Mouse (Mus musculus) left cerebral cortex, postnatal 10 days (tissue): ENCODE measurements at regions not wholly inside any gene's neighbourhood (a gene's known extent, or its start where the extent isn't known, plus 50 kb on each side); places are given as distances from the start of the nearest gene placed in this dataset.

Experiments used
- DNase-seq, 2 experiments: peaks; one replicate each; pipeline ENCODE4 v3.0.0; 2021 to 2022; ENCODE audit warnings: low spot score in 2 of 2, mixed read lengths in 1 of 2; ENCODE audit errors: extremely low spot score in 1 of 2
- intact Hi-C: fragments of 180-260 bp; cut with DNase I; formaldehyde crosslinking; loops from one replicate; pipeline ENCODE4 v1.15.1; 2025

- intact Hi-C loops: no loop called here
- no peak for DNase-seq
These were observed 348.9 kb upstream of the Slc24a5 start for GRCm38 (mm10) chr2:124718985-124719384.

- DNase-seq: no peak
- intact Hi-C loops: loop anchor here (5.0 kb wide), 1 partner anchor 108 kb away; no protein-coding TSS in a partner anchor
These were observed 348.0 kb upstream of the Slc24a5 start for GRCm38 (mm10) chr2:124719820-124720478.

- intact Hi-C loops: loop anchor here (5.0 kb wide), 1 partner anchor 109 kb away; no protein-coding TSS in a partner anchor
- peak; percentile 24 to 67 for DNase-seq
These were observed 347.1 kb upstream of the Slc24a5 start for GRCm38 (mm10) chr2:124720593-124721445.

GRCm38 (mm10) chr2:124724171-124724570 is 343.8 kb upstream of the Slc24a5 start:
- intact Hi-C loops: loop anchor here (5.0 kb wide), 1 partner anchor 112 kb away; no protein-coding TSS in a partner anchor
- DNase-seq: no peak

DNA sequence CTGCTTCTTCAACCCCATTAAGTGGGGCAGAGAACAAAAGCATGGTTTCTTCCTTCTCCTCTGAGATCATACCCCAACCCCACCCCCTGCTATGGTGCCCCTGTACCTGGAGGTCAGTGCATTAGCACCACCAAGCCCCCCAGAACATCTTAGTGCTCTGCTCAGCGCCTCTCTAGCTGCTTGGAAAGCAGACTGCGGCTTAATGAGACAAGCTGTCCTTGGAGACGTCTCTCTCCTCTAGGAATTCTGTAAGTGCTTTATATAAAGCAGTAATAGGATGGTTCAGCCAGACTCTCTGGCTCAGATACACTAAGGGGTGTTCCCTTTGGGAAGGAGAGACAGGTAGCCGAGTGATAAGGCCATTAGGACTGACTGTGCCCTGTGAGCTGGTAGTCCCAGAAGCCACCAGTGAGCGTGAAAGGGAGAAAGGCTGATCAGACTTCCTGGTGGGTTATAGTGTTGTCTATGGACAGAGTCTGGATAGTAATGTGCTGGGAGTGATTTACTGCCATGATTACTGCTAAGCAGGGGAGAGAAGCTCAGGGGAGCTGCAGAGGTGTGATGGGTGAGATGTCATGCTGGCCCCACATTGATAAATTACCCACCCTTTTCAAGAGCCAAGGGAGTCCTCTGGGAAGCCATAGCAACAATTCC is 343.0 kb upstream of the Slc24a5 start:
- no peak for DNase-seq
- intact Hi-C loops: loop anchor here (5.0 kb wide), 1 partner anchor 113 kb away; no protein-coding TSS in a partner anchor

GRCm38 (mm10) chr2:124727979-124728378 is 339.9 kb upstream of the Slc24a5 start:
- intact Hi-C loops: no loop called here
- DNase-seq: no peak

DNA sequence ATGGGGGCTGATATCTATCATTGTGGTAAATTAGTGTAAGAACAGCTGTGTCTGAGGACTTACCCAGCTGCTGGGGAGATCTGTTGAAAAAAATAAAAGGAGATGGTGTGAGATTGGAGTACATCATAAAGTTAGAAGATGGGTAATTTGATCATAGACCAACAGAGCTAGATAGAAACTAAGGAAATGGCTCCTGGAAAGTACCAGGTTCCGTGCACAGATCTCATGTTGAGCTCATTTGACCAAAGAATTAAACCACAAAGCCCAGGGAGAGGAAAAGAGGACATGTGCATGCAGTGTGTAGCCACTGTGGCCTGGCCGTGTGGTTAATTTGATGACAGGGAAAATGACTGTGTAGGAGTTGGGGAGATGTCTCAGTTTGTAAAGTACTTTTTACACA is 335.3 kb upstream of the Slc24a5 start:
- no peak for DNase-seq
- intact Hi-C loops: no loop called here

- intact Hi-C loops: no loop called here
- no peak for DNase-seq
These were observed 327.1 kb upstream of the Slc24a5 start for GRCm38 (mm10) chr2:124740848-124741247.

DNA sequence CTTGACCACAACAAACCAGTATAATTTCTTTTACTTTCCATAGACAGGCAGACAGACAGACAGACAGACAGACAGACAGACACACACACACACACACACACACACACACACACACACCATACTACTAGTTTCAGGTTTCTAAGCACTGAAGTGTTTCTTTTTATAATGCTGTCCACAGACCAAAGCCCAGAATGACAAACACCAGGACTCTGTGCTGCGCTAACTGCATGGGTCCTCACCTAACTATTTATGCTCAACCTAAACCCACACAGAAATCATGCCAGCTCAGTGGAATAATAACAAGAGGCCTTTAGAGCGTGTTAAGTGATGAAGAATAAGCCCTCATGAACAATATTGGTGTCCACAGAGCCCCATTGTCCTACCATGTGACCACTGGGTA is 325.0 kb upstream of the Slc24a5 start:
- no peak for DNase-seq
- intact Hi-C loops: no loop called here

GRCm38 (mm10) chr2:124745045-124745444 is 322.9 kb upstream of the Slc24a5 start:
- DNase-seq: no peak
- intact Hi-C loops: no loop called here

GRCm38 (mm10) chr2:124747119-124747518 is 320.8 kb upstream of the Slc24a5 start:
- DNase-seq: no peak
- intact Hi-C loops: no loop called here

DNA sequence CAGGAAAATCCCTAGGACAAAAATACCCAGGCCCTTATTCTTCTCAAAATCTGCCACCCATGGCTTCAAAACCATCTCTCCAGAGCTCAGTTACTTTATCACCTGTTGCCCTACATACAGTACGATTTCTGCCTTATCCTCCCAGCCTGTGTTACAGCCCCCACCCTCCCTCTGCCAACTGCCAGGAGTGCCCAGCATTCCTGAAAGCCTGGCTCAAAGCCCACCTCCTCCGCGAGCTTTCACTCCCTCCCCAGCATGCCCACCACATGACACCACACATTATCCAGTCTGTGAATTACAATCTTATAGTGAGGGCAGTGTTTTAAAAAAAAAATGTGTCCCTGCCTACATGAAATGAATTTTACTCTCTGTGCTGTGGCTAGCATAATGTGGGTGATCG is 320.3 kb upstream of the Slc24a5 start:
- intact Hi-C loops: no loop called here
- peak; percentile 60 to 79 for DNase-seq

DNA sequence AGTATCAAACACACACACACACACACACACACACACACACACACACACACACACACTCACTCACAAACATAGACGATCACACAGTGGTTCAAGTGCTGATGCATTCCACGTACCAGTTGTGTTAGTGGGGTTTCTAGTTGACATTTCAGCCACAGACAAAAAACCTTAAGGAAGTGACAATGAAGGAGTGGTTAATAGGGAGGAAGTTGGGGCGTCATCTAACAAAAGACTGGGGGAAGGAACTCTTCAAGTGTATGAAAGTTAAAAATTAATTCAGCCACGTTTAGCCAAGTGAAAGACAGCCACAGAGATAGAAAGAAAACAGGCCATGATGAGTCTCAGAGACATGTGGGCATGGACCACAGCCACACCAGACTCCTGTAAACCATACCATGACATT is 316.1 kb upstream of the Slc24a5 start:
- intact Hi-C loops: no loop called here
- no peak for DNase-seq

GRCm38 (mm10) chr2:124753717-124754116 is 314.2 kb upstream of the Slc24a5 start:
- intact Hi-C loops: no loop called here
- no peak for DNase-seq

DNA sequence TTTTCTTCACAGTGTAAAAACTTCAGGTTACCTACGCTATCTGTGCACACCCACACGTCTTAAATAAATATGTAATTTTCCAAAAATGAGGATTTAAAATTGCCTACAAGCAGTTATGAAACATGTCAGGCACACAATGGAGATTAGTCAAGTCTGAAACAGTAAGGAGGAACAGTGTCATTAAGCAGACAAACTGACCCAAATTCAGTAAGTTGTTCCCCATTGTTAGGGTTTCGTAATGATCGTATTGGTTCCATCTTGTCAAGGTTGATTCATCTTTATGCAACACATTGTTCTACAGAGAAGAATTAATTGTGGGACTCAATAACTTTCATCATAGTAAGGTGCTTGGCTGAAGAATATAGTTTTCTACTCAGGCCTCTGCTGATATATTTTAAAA is 312.7 kb upstream of the Slc24a5 start:
- no peak for DNase-seq
- intact Hi-C loops: no loop called here

DNA sequence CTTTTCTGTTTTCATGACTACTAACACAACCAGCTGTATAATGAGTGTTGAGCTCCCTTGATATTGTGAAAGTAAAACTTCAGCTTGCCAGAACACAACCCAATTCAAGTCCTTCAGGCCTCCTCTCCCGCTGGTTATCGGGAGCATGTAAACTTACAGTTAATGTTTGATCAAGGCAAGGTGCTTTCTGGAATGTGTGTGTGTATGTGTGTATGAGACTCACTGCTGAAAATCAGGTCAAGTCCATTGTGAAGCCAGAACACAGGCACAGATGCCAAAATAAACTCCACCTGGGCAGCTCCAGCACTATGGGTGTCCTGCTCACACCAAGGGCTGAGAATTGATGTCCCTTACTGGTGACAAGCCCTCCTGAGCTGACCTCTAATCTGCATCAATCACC is 308.9 kb upstream of the Slc24a5 start:
- intact Hi-C loops: no loop called here
- DNase-seq: no peak

DNA sequence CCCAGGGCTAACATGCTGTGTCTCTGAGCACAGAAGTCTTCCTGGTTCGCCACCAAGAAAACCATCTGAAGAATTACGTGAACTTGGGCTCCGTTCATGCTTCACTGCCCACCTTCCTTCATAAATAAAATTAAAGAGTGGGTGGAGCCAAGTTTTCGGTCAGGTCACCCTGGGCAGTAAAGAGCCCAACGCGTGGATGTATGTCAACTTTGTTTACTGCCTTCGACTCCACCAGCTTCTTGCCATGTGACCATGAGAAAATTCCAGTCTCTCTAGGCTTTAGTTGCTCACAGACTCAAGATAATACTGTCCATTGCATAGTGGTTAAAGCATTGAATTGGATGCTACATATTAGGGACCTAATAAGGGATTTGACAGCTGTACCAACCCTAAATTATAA is 304.3 kb upstream of the Slc24a5 start:
- DNase-seq: no peak
- intact Hi-C loops: no loop called here

DNA sequence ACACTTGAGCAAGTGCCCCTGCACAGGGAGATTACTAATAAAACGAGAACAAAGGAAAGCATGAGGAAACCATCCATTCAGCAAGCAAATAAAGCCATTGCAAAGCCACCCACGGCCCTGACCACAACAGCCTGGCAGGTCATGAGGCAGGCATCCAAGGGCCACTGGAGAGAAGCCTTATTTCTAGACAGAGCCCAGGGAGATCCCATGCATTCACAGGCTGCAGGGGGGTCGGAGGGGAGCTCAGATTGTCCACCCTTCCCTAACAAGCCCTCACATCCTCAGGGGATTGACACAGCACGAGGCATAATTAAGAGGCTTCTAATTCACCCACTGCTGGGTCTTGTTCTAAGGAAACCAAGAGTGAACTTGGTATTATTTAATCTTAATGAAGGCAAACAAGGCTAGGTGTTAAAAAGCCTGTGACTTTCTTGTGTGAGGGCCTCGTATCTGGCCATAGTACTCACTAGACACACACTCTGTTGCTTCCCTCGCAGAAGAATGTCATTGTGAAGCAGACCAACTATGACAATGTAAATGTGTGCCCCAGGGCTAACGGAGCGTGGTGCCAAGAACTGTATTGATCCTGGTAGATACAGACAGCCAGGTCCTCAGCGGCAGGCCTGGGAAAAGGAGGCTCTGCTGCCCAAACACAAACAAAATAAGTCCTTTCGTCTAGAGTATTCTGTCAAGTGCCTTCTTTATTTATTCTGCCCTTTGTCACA is 303.6 kb upstream of the Slc24a5 start:
- intact Hi-C loops: no loop called here
- no peak for DNase-seq
